Mouse (Mus musculus): Measurements from ENCODE around the gene Efcab9. TPM values are rescaled to one million over a fixed set of nuclear protein-coding genes. Genes with fewer than 3 reads are reported as not detected.

Gene Efcab9
- polyA plus RNA-seq, 1 experiment from 2014 or later: 0.53 TPM

DNA sequence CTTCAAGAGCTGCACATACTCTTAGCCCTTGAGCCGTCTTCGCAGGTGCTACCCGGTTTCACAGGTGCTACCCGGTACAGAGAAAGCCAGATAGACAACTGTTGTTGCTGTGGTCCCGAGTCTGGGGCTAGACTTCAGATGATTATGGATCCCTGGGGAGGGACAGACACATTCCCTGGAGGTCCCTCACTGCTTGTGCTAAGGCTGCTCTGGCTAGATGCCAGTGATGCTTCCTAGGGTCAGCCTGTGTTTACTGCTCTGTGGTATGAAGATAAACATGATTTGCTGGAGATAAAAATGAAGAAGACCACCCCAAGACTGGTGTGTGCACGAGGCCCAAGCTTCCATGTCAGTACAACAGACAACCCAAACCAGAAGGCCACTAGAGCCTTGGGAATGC lies 12.2 kb upstream of the Efcab9 start:
- H3K36me3 ChIP-seq: no peaks in the 10 kb centered on the region
- peaks cover 19% of the 10 kb centered on the region; the same call in 1 of the 2 replicates for H3K4me1 ChIP-seq
- H3K4me3 ChIP-seq (replicated peaks): no peak overlapping the region
- no peaks in the 10 kb centered on the region for H3K27me3 ChIP-seq (replicated peaks)
- H3K9me3 ChIP-seq: no peaks in the 10 kb centered on the region
- 75% methylated on average over 6 of the region's 6 CpGs for WGBS
- H3K27ac ChIP-seq: no peak overlapping the region
- H3K4me2 ChIP-seq: no peak overlapping the region
- no peak for ATAC-seq (ENCODE audit: insufficient read depth, low FRiP score, low read depth)
- no peak overlapping the region for H3K9ac ChIP-seq

DNA sequence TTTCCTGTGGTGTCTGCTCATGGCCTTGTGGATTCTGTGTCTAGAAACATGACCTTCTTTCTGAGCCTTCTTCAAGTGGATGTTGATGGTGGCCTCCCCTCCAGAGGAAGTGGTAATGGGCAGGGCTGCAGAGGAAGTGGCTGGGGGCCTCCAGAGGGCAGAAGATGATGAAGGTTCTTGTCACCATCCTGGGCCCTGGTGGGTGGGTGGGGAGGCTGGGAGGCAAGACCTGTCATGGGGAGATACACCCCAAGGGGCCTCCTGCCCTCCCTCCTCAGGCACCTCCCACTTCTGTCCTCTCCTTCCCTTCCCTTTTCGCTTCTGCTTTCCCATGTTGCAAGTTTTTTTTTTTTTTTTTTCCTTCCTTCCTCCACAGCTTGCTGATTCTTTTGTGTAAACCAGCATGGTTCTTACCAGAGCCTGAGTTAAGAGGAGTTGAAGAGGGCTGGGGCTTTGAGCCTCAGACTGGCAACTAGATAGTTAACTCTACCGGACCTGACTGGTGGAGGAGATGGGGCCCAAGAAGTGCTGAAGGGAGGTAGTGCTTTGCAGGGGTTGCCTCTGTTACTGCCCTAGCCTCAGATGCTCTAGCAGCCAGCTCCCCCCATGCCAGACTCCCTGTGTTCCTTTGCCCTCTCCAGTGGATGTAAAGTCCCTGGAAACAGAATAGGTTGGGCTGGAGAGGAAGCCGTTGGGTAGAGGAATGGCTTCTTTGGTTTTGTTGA lies 11.0 kb upstream of the Efcab9 start:
- no peaks in the 10 kb centered on the region for H3K27me3 ChIP-seq (replicated peaks)
- no peak overlapping the region for H3K4me2 ChIP-seq
- H3K9ac ChIP-seq: no peak overlapping the region
- peak; percentile 78; the same call in 1 of the 2 replicates for ATAC-seq (ENCODE audit: insufficient read depth, low FRiP score, low read depth)
- peaks cover 28% of the 10 kb centered on the region; the same call in 1 of the 2 replicates for H3K4me1 ChIP-seq
- H3K27ac ChIP-seq: peak overlapping the region; percentile 45
- no peak overlapping the region for H3K4me3 ChIP-seq (replicated peaks)
- H3K9me3 ChIP-seq: no peaks in the 10 kb centered on the region
- 42% methylated on average over 3 of the region's 3 CpGs for WGBS
- no peaks in the 10 kb centered on the region for H3K36me3 ChIP-seq

DNA sequence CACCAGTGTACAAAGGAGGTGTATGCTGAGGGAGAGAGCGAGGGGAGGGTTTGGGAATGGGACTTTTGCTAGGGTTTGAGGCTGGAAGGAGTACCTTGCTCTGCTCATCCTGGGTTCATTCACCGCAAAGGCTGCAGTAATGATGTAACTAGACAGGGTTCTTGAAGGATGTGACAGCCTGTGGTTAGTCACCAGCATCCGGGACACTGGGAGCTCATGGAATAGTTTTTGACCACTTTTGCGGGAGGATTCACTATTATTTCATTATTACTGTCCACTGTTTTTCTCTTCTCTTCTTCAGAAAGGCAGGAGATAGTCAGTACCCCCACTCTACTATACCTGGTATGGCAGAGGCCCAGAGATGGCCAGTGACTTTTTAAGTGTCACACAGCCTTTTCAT lies 10.3 kb upstream of the Efcab9 start:
- Histone ChIP-seq H3K36me3 (no peaks in the 10 kb centered on the region), H3K27me3 (replicated peaks) (no peaks in the 10 kb centered on the region), H3K4me1 (peaks cover 28% of the 10 kb centered on the region; the same call in 1 of the 2 replicates), H3K4me3 (replicated peaks) (no peak overlapping the region), H3K9ac (no peak overlapping the region), H3K27ac (0 out of 2 replicates have a peak overlapping the region, but pooled peaks have one; percentile 8), H3K9me3 (no peaks in the 10 kb centered on the region), H3K4me2 (no peak overlapping the region)
- no peak for ATAC-seq (ENCODE audit: insufficient read depth, low FRiP score, low read depth)
- WGBS: 89% methylated on average over 4 of the region's 4 CpGs

DNA sequence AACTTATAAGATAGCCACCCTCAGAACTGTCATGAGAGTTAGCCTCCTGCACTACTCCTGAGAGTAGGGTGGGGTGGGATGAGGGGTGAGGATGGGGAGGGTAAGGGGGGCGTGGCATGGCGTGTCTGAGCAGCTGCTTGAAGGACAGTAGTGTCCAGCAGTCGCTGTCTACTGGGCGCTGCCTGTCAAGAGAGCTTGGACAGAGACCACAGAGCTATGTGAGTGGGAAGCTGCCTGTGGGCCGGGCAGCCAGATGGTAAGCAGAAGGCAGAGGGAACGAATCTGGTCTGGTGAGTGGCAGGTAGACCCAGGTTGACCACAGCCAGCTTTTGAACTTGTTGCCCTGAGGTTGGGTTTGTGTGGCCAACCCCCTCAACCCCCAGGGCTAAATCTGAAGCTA lies 8.6 kb upstream of the Efcab9 start:
- ATAC-seq (ENCODE audit: insufficient read depth, low FRiP score, low read depth): no peak
- no peak overlapping the region for H3K27ac ChIP-seq
- no peak overlapping the region for H3K9ac ChIP-seq
- H3K4me3 ChIP-seq (replicated peaks): no peak overlapping the region
- WGBS: 79% methylated on average over 6 of the region's 6 CpGs
- H3K9me3 ChIP-seq: no peaks in the 10 kb centered on the region
- no peak overlapping the region for H3K4me2 ChIP-seq
- no peaks in the 10 kb centered on the region for H3K36me3 ChIP-seq
- no peaks in the 10 kb centered on the region for H3K27me3 ChIP-seq (replicated peaks)
- H3K4me1 ChIP-seq: peaks cover 28% of the 10 kb centered on the region; the same call in 1 of the 2 replicates

DNA sequence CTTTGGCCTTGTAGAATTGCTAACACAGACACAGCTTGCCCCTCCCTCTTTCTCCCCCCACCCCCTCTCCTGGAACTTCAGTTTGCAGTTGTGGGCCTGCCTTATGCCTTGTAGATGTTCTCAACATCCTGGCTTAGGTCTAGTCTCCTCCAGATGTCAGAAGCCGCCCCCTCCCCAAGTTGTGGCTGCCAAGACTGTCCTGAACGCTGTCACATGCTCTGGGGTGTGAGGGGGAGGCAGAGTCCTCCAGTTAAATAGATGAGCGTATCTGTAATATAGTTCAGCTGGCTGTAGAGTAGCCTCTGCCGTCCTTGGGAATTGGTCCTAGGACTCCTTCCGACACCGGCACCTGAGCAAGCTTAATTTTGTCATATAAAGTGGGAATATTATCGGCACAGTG lies 7.8 kb upstream of the Efcab9 start:
- 55% methylated on average over 7 of the region's 7 CpGs for WGBS
- Histone ChIP-seq H3K36me3 (no peaks in the 10 kb centered on the region), H3K9ac (no peak overlapping the region), H3K4me3 (replicated peaks) (no peak overlapping the region), H3K9me3 (no peaks in the 10 kb centered on the region), H3K27ac (no peak overlapping the region; the same call in 1 of the 2 replicates), H3K27me3 (replicated peaks) (no peaks in the 10 kb centered on the region), H3K4me1 (peaks cover 28% of the 10 kb centered on the region; the same call in 1 of the 2 replicates), H3K4me2 (no peak overlapping the region)
- ATAC-seq (ENCODE audit: insufficient read depth, low FRiP score, low read depth): peak; percentile 34; the same call in 1 of the 2 replicates

DNA sequence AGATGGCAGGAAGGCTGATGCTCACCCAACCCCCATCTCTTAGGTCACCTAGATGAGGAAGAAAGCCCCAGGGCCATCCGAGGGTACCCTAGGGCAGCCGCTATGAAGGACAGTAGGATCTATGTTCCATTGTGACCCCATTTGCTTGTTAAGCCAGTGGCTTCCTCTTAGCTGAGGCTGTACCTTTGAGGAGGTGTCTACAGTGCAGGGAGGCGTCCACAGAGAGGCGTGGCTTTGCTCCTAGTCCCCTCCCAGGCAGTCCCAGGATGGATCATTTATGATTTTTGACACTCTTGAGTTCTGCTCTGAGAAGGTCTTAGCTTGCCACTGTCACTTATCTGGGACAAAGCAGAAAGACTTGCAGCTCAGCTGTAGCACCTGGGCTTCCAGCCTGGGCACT lies 7.0 kb upstream of the Efcab9 start:
- WGBS: 79% methylated on average over 4 of the region's 4 CpGs

GRCm38 (mm10) chr11:32538435-32538834 lies 6.6 kb upstream of the Efcab9 start:
- Histone ChIP-seq H3K4me1 (peaks cover 33% of the 10 kb centered on the region), H3K9me3 (no peaks in the 10 kb centered on the region), H3K36me3 (no peaks in the 10 kb centered on the region), H3K4me2 (0 out of 2 replicates have a peak overlapping the region, but pooled peaks have one; percentile 23), H3K27me3 (replicated peaks) (no peaks in the 10 kb centered on the region), H3K4me3 (replicated peaks) (no peak overlapping the region), H3K27ac (peak overlapping the region; percentile 51; the same call in 1 of the 2 replicates), H3K9ac (no peak overlapping the region)
- ATAC-seq (ENCODE audit: insufficient read depth, low FRiP score, low read depth): no peak
- 68% methylated on average over 6 of the region's 6 CpGs for WGBS

More for the DNA sequence above, 7.0 kb upstream of the Efcab9 start:
- no peak overlapping the region for H3K9ac ChIP-seq
- no peak overlapping the region for H3K4me3 ChIP-seq (replicated peaks)
- H3K4me2 ChIP-seq: 0 out of 2 replicates have a peak overlapping the region, but pooled peaks have one; percentile 23
- H3K27ac ChIP-seq: peak overlapping the region; percentile 28; the same call in 1 of the 2 replicates
- no peaks in the 10 kb centered on the region for H3K27me3 ChIP-seq (replicated peaks)
- no peak for ATAC-seq (ENCODE audit: insufficient read depth, low FRiP score, low read depth)
- H3K4me1 ChIP-seq: peaks cover 31% of the 10 kb centered on the region
- no peaks in the 10 kb centered on the region for H3K36me3 ChIP-seq
- no peaks in the 10 kb centered on the region for H3K9me3 ChIP-seq

GRCm38 (mm10) chr11:32536954-32537353 lies 5.1 kb upstream of the Efcab9 start:
- H3K27me3 ChIP-seq (replicated peaks): no peaks in the 10 kb centered on the region
- ATAC-seq (ENCODE audit: insufficient read depth, low FRiP score, low read depth): no peak
- H3K9ac ChIP-seq: no peak overlapping the region
- H3K4me1 ChIP-seq: peaks cover 33% of the 10 kb centered on the region
- no peak overlapping the region for H3K4me3 ChIP-seq (replicated peaks)
- H3K27ac ChIP-seq: 0 out of 2 replicates have a peak overlapping the region, but pooled peaks have one; percentile 4
- 54% methylated on average over 7 of the region's 7 CpGs for WGBS
- H3K9me3 ChIP-seq: no peaks in the 10 kb centered on the region
- H3K4me2 ChIP-seq: no peak overlapping the region
- H3K36me3 ChIP-seq: no peaks in the 10 kb centered on the region

- ATAC-seq (ENCODE audit: insufficient read depth, low FRiP score, low read depth): no peak
Observed at GRCm38 (mm10) chr11:32535646-32536045, 3.8 kb upstream of the Efcab9 start.

DNA sequence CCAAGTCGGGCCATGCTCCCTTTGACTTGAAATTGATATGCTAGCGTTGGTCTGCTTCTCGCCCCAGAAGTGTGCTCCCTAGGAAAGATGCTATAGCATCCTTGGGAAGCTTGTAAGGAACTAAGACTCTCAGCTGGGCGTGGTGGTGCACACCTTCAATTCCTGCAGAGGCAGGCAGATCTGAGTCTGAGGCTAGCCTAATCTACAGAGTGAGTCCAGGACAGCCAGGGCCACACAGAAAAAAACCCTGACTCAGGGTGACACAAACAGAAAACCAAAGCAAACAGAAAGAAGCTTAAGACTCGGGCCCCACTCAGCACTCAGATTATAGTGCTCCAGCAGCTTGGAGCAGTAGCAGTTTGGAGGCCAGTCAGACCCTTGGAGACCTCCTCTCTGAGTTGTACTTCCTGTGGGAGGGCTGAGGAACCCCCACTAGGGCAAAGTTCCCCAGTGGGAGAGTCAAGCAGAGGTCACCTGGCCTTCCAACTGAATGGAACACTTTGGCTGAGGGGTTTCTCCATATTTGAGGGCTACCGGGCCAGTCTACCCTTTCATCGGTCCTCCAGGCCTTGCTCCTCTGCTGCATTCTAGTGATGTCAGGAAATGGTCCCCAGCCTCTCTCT lies 2.7 kb upstream of the Efcab9 start:
- peaks cover 23% of the 10 kb centered on the region for H3K4me1 ChIP-seq
- WGBS: 75% methylated on average over 7 of the region's 7 CpGs
- no peak for ATAC-seq (ENCODE audit: insufficient read depth, low FRiP score, low read depth)
- H3K36me3 ChIP-seq: no peaks in the 10 kb centered on the region
- peak overlapping the region; percentile 91 for H3K4me2 ChIP-seq
- no peaks in the 10 kb centered on the region for H3K9me3 ChIP-seq
- peak overlapping the region; percentile 64 for H3K4me3 ChIP-seq (replicated peaks)
- no peaks in the 10 kb centered on the region for H3K27me3 ChIP-seq (replicated peaks)
- no peak overlapping the region for H3K27ac ChIP-seq
- H3K9ac ChIP-seq: no peak overlapping the region

More at GRCm38 (mm10) chr11:32535646-32536045, 3.8 kb upstream of the Efcab9 start:
- Histone ChIP-seq H3K9me3 (no peaks in the 10 kb centered on the region), H3K27ac (no peak overlapping the region), H3K9ac (no peak overlapping the region), H3K4me3 (replicated peaks) (no peak overlapping the region), H3K36me3 (no peaks in the 10 kb centered on the region), H3K27me3 (replicated peaks) (no peaks in the 10 kb centered on the region), H3K4me1 (peaks cover 33% of the 10 kb centered on the region), H3K4me2 (no peak overlapping the region)
- WGBS: 89% methylated on average over 4 of the region's 4 CpGs

DNA sequence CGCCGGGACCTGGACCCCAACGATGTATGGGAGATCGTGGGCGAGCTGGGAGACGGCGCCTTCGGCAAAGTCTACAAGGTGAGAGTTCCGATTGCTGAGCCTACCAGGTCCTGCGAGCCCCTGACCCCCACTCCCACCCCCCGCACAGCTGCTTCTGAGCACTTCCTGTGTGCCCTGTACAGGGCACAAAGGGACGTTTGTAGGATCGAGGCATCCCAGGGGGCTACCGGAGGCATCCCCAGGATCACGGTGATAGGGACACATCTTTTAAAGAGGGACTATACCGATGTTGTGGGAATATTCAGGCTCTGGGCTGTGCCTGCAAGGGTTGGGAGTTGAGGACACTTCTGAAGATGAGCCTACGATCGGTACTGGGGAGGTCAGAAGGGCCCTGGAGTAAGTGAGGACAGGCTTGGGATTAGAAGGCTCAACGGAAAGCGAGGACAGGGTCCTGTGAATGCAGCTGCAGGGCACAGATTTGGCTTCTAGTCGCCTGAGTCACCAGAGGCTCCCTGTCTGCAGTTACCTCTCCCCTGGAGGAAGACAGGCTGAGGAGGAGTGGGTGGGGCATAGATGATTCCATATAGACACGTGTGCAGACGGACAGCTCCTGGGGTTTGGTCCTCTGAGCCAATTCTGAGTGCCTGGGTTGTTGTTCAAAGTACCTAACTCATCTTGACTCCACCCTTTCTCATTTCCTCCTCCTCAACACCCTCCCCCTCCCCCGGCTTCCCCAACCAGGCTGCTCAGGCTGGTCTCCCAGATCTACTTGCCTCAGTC lies 1.8 kb upstream of the Efcab9 start:
- H3K27ac ChIP-seq: no peak overlapping the region
- H3K27me3 ChIP-seq (replicated peaks): no peaks in the 10 kb centered on the region
- no peaks in the 10 kb centered on the region for H3K9me3 ChIP-seq
- H3K4me2 ChIP-seq: peak overlapping the region; percentile 91
- H3K36me3 ChIP-seq: no peaks in the 10 kb centered on the region
- ATAC-seq (ENCODE audit: insufficient read depth, low FRiP score, low read depth): 0 out of 2 replicates have a peak, but pooled peaks have one; percentile 4
- WGBS: 2% methylated on average over 24 of the region's 24 CpGs
- H3K4me3 ChIP-seq (replicated peaks): peak overlapping the region; percentile 64
- H3K9ac ChIP-seq: peak overlapping the region; percentile 17; the same call in 1 of the 2 replicates
- peaks cover 17% of the 10 kb centered on the region for H3K4me1 ChIP-seq
